Mouse (Mus musculus) MEL (cell line): ENCODE results near the gene Tspan17. TPM values are rescaled to one million over a fixed set of nuclear protein-coding genes. Genes with fewer than 3 reads are reported as not detected.

ENCODE experiments used
- DNase-seq: peaks from one replicate; pipeline ENCODE4 v3.0.0; 2011; ENCODE audit warnings: low read depth, low spot score
- H3K27ac ChIP-seq: 2 replicates; pipeline ENCODE4 v1.5.1; 2012; ENCODE audit warnings: low read depth, mild to moderate bottlenecking, control low read depth, low read length, moderate library complexity; ENCODE audit not compliant: control insufficient read depth
- H3K27me3 ChIP-seq, 2 experiments: fragments of 150-350 bp in 1 of 2; sonication (generic) in 1 of 2; 2 replicates each; pipeline ENCODE4 v1.6.1; 2012; ENCODE audit warnings: low read length in 2 of 2, mild to moderate bottlenecking in 2 of 2, improper control_type of control experiment in 1 of 2, moderate library complexity in 1 of 2; ENCODE audit not compliant: insufficient read depth in 2 of 2, control insufficient read depth in 1 of 2
- H3K36me3 ChIP-seq, 2 experiments: 2 replicates each; pipeline ENCODE4 v1.6.1; 2012 to 2014; ENCODE audit warnings: low read length in 2 of 2, improper control_type of control experiment in 1 of 2, inconsistent platforms in 1 of 2, mild to moderate bottlenecking in 1 of 2; ENCODE audit not compliant: insufficient read depth in 2 of 2, control insufficient read depth in 1 of 2
- H3K4me1 ChIP-seq, 2 experiments: fragments of 150-350 bp in 1 of 2; sonication (generic) in 1 of 2; 2 replicates each; pipeline ENCODE4 v1.6.1; 2012; ENCODE audit warnings: low read length in 2 of 2, improper control_type of control experiment in 1 of 2, mild to moderate bottlenecking in 1 of 2; ENCODE audit not compliant: insufficient read depth in 2 of 2, control insufficient read depth in 1 of 2
- H3K4me3 ChIP-seq, 2 experiments: fragments of 150-350 bp in 1 of 2; sonication (generic) in 1 of 2; 2 replicates each; pipeline ENCODE4 v1.5.1; 2012; ENCODE audit warnings: low read depth in 2 of 2, low read length in 2 of 2, mild to moderate bottlenecking in 2 of 2, moderate library complexity in 2 of 2, control low read depth in 1 of 2, improper control_type of control experiment in 1 of 2; ENCODE audit not compliant: control insufficient read depth in 1 of 2, insufficient read depth in 1 of 2
- H3K79me2 ChIP-seq: 2 replicates; pipeline ENCODE4 v1.6.1; 2012; ENCODE audit warnings: mild to moderate bottlenecking, low read length, moderate library complexity; ENCODE audit not compliant: control insufficient read depth, poor library complexity, insufficient read depth
- H3K9ac ChIP-seq: 2 replicates; pipeline ENCODE4 v1.6.1; 2012; ENCODE audit warnings: low read depth, mild to moderate bottlenecking, control low read depth, low read length, moderate library complexity; ENCODE audit not compliant: control insufficient read depth, poor library complexity, severe bottlenecking
- H3K9me3 ChIP-seq: fragments of 150-350 bp; sonication (generic); replicated peaks from 2 replicates; pipeline ENCODE4 v1.6.1; 2012; ENCODE audit warnings: mild to moderate bottlenecking, low read length, improper control_type of control experiment, moderate library complexity; ENCODE audit not compliant: insufficient read depth
- CHD2 ChIP-seq: IDR thresholded peaks from 2 replicates; pipeline ENCODE4 v1.6.1; 2011; ENCODE audit warnings: low read length, improper control_type of control experiment
- E2F4 ChIP-seq: IDR thresholded peaks from 2 replicates; pipeline ENCODE4 v1.6.1; 2011; ENCODE audit warnings: low read depth, low read length, improper control_type of control experiment, borderline replicate concordance
- ELF1 ChIP-seq: IDR thresholded peaks from 2 replicates; pipeline ENCODE4 v1.6.1; 2014; ENCODE audit warnings: low read depth, mild to moderate bottlenecking, inconsistent platforms, low read length, improper control_type of control experiment, moderate library complexity
- GABPA ChIP-seq: IDR thresholded peaks from 2 replicates; pipeline ENCODE4 v1.6.1; 2012; ENCODE audit warnings: low read depth, mild to moderate bottlenecking, inconsistent platforms, low read length, improper control_type of control experiment, moderate library complexity
- GATA1 ChIP-seq: IDR thresholded peaks from 2 replicates; pipeline ENCODE4 v1.6.1; 2011; ENCODE audit warnings: low read depth, low read length, improper control_type of control experiment
- MAFK ChIP-seq: IDR thresholded peaks from 2 replicates; pipeline ENCODE4 v1.6.1; 2011; ENCODE audit warnings: low read depth, mild to moderate bottlenecking, low read length, improper control_type of control experiment, borderline replicate concordance
- MAX ChIP-seq: IDR thresholded peaks from 2 replicates; pipeline ENCODE4 v1.6.1; 2011; ENCODE audit warnings: low read length, improper control_type of control experiment
- MAZ ChIP-seq: IDR thresholded peaks from 2 replicates; pipeline ENCODE4 v1.6.1; 2012; ENCODE audit warnings: low read depth, mild to moderate bottlenecking, inconsistent platforms, low read length, improper control_type of control experiment
- MEF2A ChIP-seq: IDR thresholded peaks from 2 replicates; pipeline ENCODE4 v1.6.1; 2014; ENCODE audit warnings: low read depth, mild to moderate bottlenecking, inconsistent platforms, low read length, improper control_type of control experiment; ENCODE audit not compliant: poor library complexity, insufficient replicate concordance, severe bottlenecking; ENCODE audit errors: extremely low read depth
- MYB ChIP-seq: IDR thresholded peaks from 2 replicates; pipeline ENCODE4 v1.6.1; 2011; ENCODE audit warnings: mild to moderate bottlenecking, low read depth, low read length, improper control_type of control experiment
- MYC ChIP-seq: IDR thresholded peaks from 2 replicates; pipeline ENCODE4 v1.6.1; 2011; ENCODE audit warnings: low read depth, mild to moderate bottlenecking, low read length, improper control_type of control experiment, moderate library complexity
- POLR2AphosphoS2 ChIP-seq: IDR thresholded peaks from 2 replicates; pipeline ENCODE4 v1.6.1; 2011; ENCODE audit warnings: low read length, improper control_type of control experiment
- POLR2AphosphoS5 ChIP-seq: IDR thresholded peaks from 2 replicates; pipeline ENCODE4 v1.6.1; 2012; ENCODE audit warnings: low read depth, borderline replicate concordance, mild to moderate bottlenecking, inconsistent platforms, low read length, moderate library complexity, mixed read lengths
- RCOR1 ChIP-seq: IDR thresholded peaks from 2 replicates; pipeline ENCODE4 v1.6.1; 2012; ENCODE audit warnings: low read depth, mild to moderate bottlenecking, inconsistent platforms, low read length, improper control_type of control experiment
- TAL1 ChIP-seq: IDR thresholded peaks from 2 replicates; pipeline ENCODE4 v1.6.1; 2012; ENCODE audit warnings: mild to moderate bottlenecking, inconsistent platforms, low read length, moderate library complexity, mixed read lengths
- TCF12 ChIP-seq: IDR thresholded peaks from 2 replicates; pipeline ENCODE4 v1.6.1; 2014; ENCODE audit warnings: low read depth, mild to moderate bottlenecking, inconsistent platforms, low read length, improper control_type of control experiment, moderate library complexity
- ZMIZ1 ChIP-seq: IDR thresholded peaks from 2 replicates; pipeline ENCODE4 v1.6.1; 2012; ENCODE audit warnings: low read depth, mild to moderate bottlenecking, inconsistent platforms, low read length, improper control_type of control experiment, moderate library complexity
- polyA plus RNA-seq, 2 experiments: library from polyadenylated mRNA; stranded (reverse) in 1 of 2; unstranded in 1 of 2; fragments of >175 nt in 1 of 2; fragments of >200 nt in 1 of 2; gene quantifications; 2 replicates each; pipeline versions ENCODE4 v1.2.1 to v1.2.4; 2012; ENCODE audit warnings: low replicate concordance in 2 of 2, low read depth in 1 of 2; ENCODE audit not compliant: insufficient read length in 2 of 2, insufficient read depth in 1 of 2, missing spikeins in 1 of 2
- total RNA-seq: library from RNA; depleted of rRNA; stranded (reverse); fragments of 300-350 nt; gene quantifications from 2 replicates; pipeline ENCODE4 v1.2.3, GENCODE M21; 2012

Tspan17 gene
- total and polyA plus RNA-seq, 3 experiments, result 4.1 to 23.0 TPM; not detected in 1

- no peak for TF ChIP-seq GABPA
Measured at GRCm38 (mm10) chr13:54746110-54746509, 43.1 kb upstream of the Tspan17 start (continued).

- Histone ChIP-seq H3K4me1 (no peaks in the 10 kb centered on the region), H3K27me3 (no peaks in the 10 kb centered on the region; a peak in 1 of 4 replicates), H3K36me3 (no peaks in the 10 kb centered on the region), H3K27ac (no peak overlapping the region), H3K79me2 (no peaks in the 10 kb centered on the region), H3K9ac (no peak overlapping the region), H3K4me3 (no peak overlapping the region), H3K9me3 (no peaks in the 10 kb centered on the region)
- DNase-seq, result no peak
- TF ChIP-seq POLR2AphosphoS2, result no peak
- TF ChIP-seq CHD2, result no peak
- no peak for TF ChIP-seq GABPA
Measured at GRCm38 (mm10) chr13:54746896-54747295, 42.3 kb upstream of the Tspan17 start.

GRCm38 (mm10) chr13:54748190-54748589 is 41.0 kb upstream of the Tspan17 start:
- Histone ChIP-seq H3K4me3 (no peak overlapping the region), H3K27me3 (no peaks in the 10 kb centered on the region; a peak in 1 of 4 replicates), H3K4me1 (no peaks in the 10 kb centered on the region), H3K9me3 (no peaks in the 10 kb centered on the region), H3K9ac (no peak overlapping the region), H3K27ac (no peak overlapping the region), H3K36me3 (no peaks in the 10 kb centered on the region), H3K79me2 (no peaks in the 10 kb centered on the region)
- TF ChIP-seq MAX (no peak), MYB (no peak), TCF12 (no peak), GABPA (no peak), E2F4 (no peak), TAL1 (no peak), RCOR1 (no peak), MYC (no peak), POLR2AphosphoS5 (no peak), GATA1 (no peak), ZMIZ1 (no peak), ELF1 (no peak), MAZ (no peak), MEF2A (no peak), MAFK (no peak), POLR2AphosphoS2 (no peak)
- no peak for DNase-seq
